In the genomic region with DNA sequence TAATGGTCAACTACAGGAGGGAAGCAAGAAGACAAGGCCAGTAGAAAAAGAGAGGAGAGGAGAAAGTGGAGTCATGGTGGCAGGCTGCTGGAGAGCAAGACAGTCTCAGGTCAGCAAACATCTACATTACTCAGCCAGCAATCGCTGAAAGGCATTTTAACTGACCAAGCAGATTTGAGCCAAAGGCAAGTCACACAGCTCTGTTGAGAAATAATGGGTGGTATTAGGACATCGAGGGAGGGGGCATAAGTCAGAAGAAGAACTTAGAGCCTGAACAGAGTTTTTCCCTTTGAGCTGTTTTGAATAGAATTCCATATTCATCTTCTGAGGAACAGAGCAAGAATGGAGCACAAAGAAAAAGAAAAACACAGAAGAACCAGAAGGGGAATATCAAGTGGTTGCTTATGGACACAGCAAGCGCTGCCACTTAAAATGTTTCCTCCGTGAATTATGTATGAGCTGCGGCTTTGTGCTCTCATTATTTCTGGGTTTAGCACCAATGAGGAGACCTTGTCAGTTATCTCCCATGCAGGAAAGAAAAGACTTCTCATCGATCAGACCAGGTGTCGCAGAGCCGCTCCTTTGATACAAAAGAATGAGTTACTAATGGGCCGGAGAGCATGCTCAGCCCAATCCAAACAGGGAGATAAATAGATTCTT, we compare ENCODE assay signal across 16 mouse cellular contexts.
DNase-seq lines count a peak whose midpoint lies in the region; ATAC-seq lines count a peak whose summit lies in the region.
"Had no signal": no experiment of that assay in that cellular context is flagged by ENCODE, and none has a peak within 500 bp of the region (broad histone marks: within the 10 kb centered on the region; RNA-seq: fewer than 3 reads in every experiment).

No protein-coding gene starts in this region.

- no peak overlapping the region for H3K9ac ChIP-seq in forebrain, embryonic 16.5 days (replicated peaks; ENCODE audit: low read depth, low read length)
- no peak overlapping the region for H3K9ac ChIP-seq in neural tube, embryonic 14.5 days (replicated peaks; ENCODE audit: low read depth, low read length)
- H3K9ac ChIP-seq: heart, embryonic 13.5 days; limb, embryonic 12.5 days; liver, postnatal 0 days had no signal

- ATAC-seq in forebrain, embryonic 16.5 days: peak; percentile 47; the same call in 1 of the 2 replicates
- peak; percentile 25; the same call in 1 of the 2 replicates for ATAC-seq in megakaryocyte, adult 5-6 weeks (ENCODE audit: poor library complexity, severe bottlenecking)
- ATAC-seq in neural tube, embryonic 14.5 days (ENCODE audit: low read depth): peak; percentile 31; the same call in 1 of the 2 replicates
- no peak for ATAC-seq in frontal cortex, adult (ENCODE audit: low TSS enrichment)
- ATAC-seq: liver, postnatal 0 days had no signal

- H3K4me2 ChIP-seq in forebrain, embryonic 16.5 days (ENCODE audit: low read length): no peak overlapping the region
- H3K4me2 ChIP-seq in neural tube, embryonic 14.5 days (ENCODE audit: low read depth, low read length): no peak overlapping the region
- H3K4me2 ChIP-seq: heart, embryonic 13.5 days; limb, embryonic 12.5 days had no signal

- H3K36me3 ChIP-seq in forebrain, embryonic 16.5 days (ENCODE audit: control insufficient read depth, insufficient read depth): no peaks in the 10 kb centered on the region
- H3K36me3 ChIP-seq in neural tube, embryonic 14.5 days (ENCODE audit: control insufficient read depth, insufficient read depth, low read length): no peaks in the 10 kb centered on the region
- H3K36me3 ChIP-seq: heart, embryonic 13.5 days; limb, embryonic 12.5 days had no signal

- no peak overlapping the region for H3K27ac ChIP-seq in forebrain, embryonic 16.5 days (ENCODE audit: low read length)
- no peak overlapping the region for H3K27ac ChIP-seq in neural tube, embryonic 14.5 days (ENCODE audit: low read depth, low read length)
- H3K27ac ChIP-seq: heart, embryonic 13.5 days; limb, embryonic 12.5 days; macrophage had no signal

- peaks cover 5% of the 10 kb centered on the region; the same call in 1 of the 2 replicates for H3K4me1 ChIP-seq in forebrain, embryonic 16.5 days (replicated peaks; ENCODE audit: control insufficient read depth, insufficient read depth, low read length)
- H3K4me1 ChIP-seq in neural tube, embryonic 14.5 days (ENCODE audit: control insufficient read depth, insufficient read depth, low read length): peaks cover 4% of the 10 kb centered on the region; the same call in 1 of the 2 replicates
- H3K4me1 ChIP-seq: heart, embryonic 13.5 days; limb, embryonic 12.5 days had no signal

- H3K9me3 ChIP-seq in forebrain, embryonic 16.5 days (ENCODE audit: control insufficient read depth, low read length): no peaks in the 10 kb centered on the region
- no peaks in the 10 kb centered on the region for H3K9me3 ChIP-seq in neural tube, embryonic 14.5 days (ENCODE audit: control insufficient read depth, low read length)
- H3K9me3 ChIP-seq: heart, embryonic 13.5 days; limb, embryonic 12.5 days had no signal

- no peaks in the 10 kb centered on the region for H3K27me3 ChIP-seq in forebrain, embryonic 16.5 days (replicated peaks; ENCODE audit: control insufficient read depth, insufficient read depth, low read length)
- H3K27me3 ChIP-seq in neural tube, embryonic 14.5 days (ENCODE audit: control insufficient read depth, insufficient read depth, low read length): no peaks in the 10 kb centered on the region
- H3K27me3 ChIP-seq: CH12.LX; heart, embryonic 13.5 days; limb, embryonic 12.5 days had no signal

- H3K4me3 ChIP-seq in forebrain, embryonic 16.5 days (replicated peaks; ENCODE audit: low read length): no peak overlapping the region
- H3K4me3 ChIP-seq in neural tube, embryonic 14.5 days (ENCODE audit: low read depth, low read length): no peak overlapping the region
- H3K4me3 ChIP-seq: heart, embryonic 13.5 days; limb, embryonic 12.5 days had no signal

- peak; percentile 52 for DNase-seq in embryo, embryonic 10.5 days (ENCODE audit: low spot score)
- no peak for DNase-seq in embryo, embryonic 10 days (ENCODE audit: low spot score)
- DNase-seq in gastrocnemius, adult 8-10 months (ENCODE audit: low spot score in 2 of 2): no peak
- no peak for DNase-seq in ovary, postnatal 14 days (ENCODE audit: low spot score)
- DNase-seq: adrenal gland, adult 2 months; cerebellum, postnatal 25 days; kidney, adult 9 months; liver, postnatal 0 days had no signal

- 36% methylated on average over 9 of the region's 9 CpGs for WGBS in forebrain, embryonic 16.5 days
- WGBS in neural tube, embryonic 14.5 days: 27% methylated on average over 9 of the region's 9 CpGs
